Mouse (Mus musculus) midbrain, embryonic 13.5 days (tissue): ENCODE results near the gene Zbtb6. TPM values are rescaled to one million over a fixed set of nuclear protein-coding genes. Genes with fewer than 3 reads are reported as not detected.

Experiments
- ATAC-seq: fragments of 200-750 bp; cut with Nextera tagmentation; 2 replicates; pipeline ENCODE4 v1.8.0; 2017; ENCODE audit warnings: mild to moderate bottlenecking, moderate TSS enrichment, moderate library complexity
- H3K27ac ChIP-seq: fragments of 300-500 bp; sonication (generic); 2 replicates; pipeline ENCODE4 v1.5.1; 2015; ENCODE audit warnings: inconsistent platforms, mild to moderate bottlenecking, moderate library complexity
- H3K27me3 ChIP-seq: fragments of 300-500 bp; sonication (generic); 2 replicates; pipeline ENCODE4 v1.6.1; 2015; ENCODE audit warnings: mild to moderate bottlenecking, inconsistent platforms
- H3K36me3 ChIP-seq: fragments of 300-500 bp; sonication (generic); 2 replicates; pipeline ENCODE4 v1.6.1; 2015; ENCODE audit warnings: mild to moderate bottlenecking, inconsistent platforms
- H3K4me1 ChIP-seq: fragments of 300-500 bp; sonication (generic); replicated peaks from 2 replicates; pipeline ENCODE4 v1.6.1; 2015; ENCODE audit warnings: inconsistent platforms
- H3K4me2 ChIP-seq: fragments of 300-500 bp; sonication (generic); replicated peaks from 2 replicates; pipeline ENCODE4 v1.6.1; 2015; ENCODE audit warnings: moderate library complexity, mild to moderate bottlenecking, inconsistent platforms
- H3K4me3 ChIP-seq: fragments of 300-500 bp; sonication (generic); replicated peaks from 2 replicates; pipeline ENCODE4 v1.5.1; 2015; ENCODE audit warnings: mild to moderate bottlenecking, inconsistent platforms
- H3K9ac ChIP-seq: fragments of 300-500 bp; sonication (generic); replicated peaks from 2 replicates; pipeline ENCODE4 v1.6.1; 2015; ENCODE audit warnings: mild to moderate bottlenecking, inconsistent platforms
- H3K9me3 ChIP-seq: fragments of 300-500 bp; sonication (generic); 2 replicates; pipeline ENCODE4 v1.6.1; 2016; ENCODE audit warnings: mild to moderate bottlenecking, inconsistent platforms
- WGBS: fragments of 180-500 bp; shearing (Covaris S2); methylation state at CpG from one replicate; pipeline ENCODE4 v1.1.7; 2015; 5-methylcytosine and 5-hydroxymethylcytosine counted together
- polyA plus RNA-seq: library from polyadenylated mRNA; unstranded; fragments of >200 nt; fragmentation: Nextera tagmentation; extraction: Ambion mirVana; gene quantifications from 2 replicates; pipeline ENCODE4 v1.2.1, GENCODE M21; 2015

Zbtb6 gene
- polyA plus RNA-seq, 1 experiment from 2014 or later = 15.9 TPM

DNA sequence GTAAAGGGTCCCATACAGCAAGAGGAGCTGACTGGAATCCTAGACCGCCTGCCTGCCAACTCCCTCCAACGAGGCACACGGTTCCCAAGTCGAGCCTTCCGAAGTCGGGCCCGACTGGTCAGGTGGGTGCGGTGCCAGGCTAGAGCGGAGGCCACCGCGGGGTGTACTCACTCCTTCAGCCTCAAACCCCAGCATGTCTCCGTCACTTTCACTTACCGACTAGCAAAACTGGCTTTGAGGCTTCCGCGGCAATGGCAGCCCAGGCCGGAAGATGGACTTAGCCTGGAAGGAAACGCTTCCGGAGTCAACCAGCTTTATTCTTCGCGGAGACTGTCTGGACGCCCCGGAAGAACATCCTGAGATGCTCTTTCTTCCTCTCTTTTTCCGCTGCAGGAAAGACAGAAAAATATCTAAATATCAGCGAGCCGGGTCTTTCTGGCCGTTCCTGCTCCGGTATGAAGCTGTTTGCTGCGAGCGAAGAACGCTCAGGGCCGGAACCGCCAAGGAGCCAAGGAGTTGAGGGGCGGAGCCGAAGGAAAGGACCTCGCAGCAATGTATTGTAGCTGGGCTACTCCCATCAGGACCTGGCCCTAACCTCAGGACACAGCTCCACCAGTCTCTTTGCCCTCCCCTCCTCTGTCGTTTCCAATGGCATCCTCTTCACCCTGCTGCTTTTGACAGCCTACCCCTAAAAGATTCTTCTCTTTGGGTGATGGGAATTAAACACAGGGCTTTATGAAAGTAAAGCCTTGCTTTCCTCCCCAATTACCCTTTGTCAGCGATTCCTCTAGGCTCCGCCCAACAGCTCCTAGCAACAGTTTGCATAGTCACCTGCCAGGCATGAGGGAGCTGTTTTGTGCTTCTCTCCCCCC, 12.1 kb downstream of the Zbtb6 start:
- H3K4me3 ChIP-seq = peak overlapping the region; percentile 91
- peaks cover 23% of the 10 kb centered on the region for H3K4me1 ChIP-seq
- peak overlapping the region; percentile 83 for H3K9ac ChIP-seq
- peak; percentile 97 for ATAC-seq
- H3K36me3 ChIP-seq = peaks cover 23% of the 10 kb centered on the region
- peak overlapping the region; percentile 99 for H3K27ac ChIP-seq
- H3K4me2 ChIP-seq = peak overlapping the region; percentile 92
- no peaks in the 10 kb centered on the region for H3K9me3 ChIP-seq
- no peaks in the 10 kb centered on the region for H3K27me3 ChIP-seq
- under 1% methylated on average over 38 of the region's 38 CpGs for WGBS

- Histone ChIP-seq H3K27ac (no peak overlapping the region), H3K4me2 (no peak overlapping the region), H3K9ac (no peak overlapping the region), H3K36me3 (peaks cover 11% of the 10 kb centered on the region), H3K9me3 (no peaks in the 10 kb centered on the region), H3K4me1 (peaks cover 18% of the 10 kb centered on the region), H3K4me3 (no peak overlapping the region), H3K27me3 (no peaks in the 10 kb centered on the region)
- WGBS = 55% methylated on average over 3 of the region's 3 CpGs
- no peak for ATAC-seq
These were observed 19.3 kb downstream of the Zbtb6 start for GRCm38 (mm10) chr2:37423671-37424070.

DNA sequence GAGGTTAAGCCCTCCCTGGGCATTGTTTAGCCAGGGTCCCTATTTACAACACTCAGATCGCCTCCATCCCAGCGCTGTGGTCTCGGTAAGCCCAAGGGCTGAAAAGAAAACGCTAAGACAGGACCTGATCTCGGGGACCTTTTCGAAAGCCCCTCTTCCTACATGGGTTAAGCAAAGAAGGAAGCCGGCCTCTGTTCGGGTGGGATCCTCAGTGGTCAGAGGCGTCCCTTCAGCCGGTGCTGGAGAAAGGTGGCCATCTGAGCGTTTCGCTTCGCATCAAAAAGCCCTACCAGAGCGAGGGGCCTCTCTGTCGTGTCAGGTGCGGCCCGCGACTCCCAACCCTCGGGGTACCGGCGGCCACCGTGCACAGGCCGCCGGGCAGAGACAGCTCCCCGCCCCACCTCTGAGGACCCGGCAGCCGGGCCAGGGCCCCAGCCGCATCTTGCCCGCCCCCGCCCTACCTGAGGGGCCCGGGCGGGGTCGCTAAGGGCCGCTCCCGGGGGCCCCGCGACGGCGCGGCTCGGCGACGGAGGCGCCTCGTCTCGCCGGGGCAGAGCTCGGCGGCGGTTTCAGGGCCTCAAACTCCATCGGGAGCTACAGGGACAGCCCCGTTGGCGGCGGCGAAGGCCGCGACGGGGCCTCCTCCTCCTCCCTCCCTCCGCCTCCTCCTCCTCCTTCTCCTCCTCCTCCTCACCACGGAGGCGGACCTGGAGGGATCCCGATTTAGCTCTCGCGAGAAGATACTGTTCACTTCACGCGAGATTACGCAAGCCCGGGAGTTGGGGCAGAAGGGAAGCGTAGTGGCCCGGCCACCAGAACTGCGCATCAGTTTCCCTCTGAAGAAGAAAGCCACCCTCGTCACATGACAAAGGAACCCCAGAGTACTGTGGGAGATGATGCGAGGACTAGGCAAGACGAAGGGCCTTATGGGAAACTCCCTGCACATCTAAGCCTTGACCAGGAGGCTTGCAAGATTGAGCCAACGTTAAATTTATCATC, 20.4 kb downstream of the Zbtb6 start, which contains the start of gene Rc3h2:
Gene Rc3h2, minus strand, starts transcription at position 598 of the 999 bp plus-strand sequence.
- Histone ChIP-seq H3K4me3 (peak within 1 kb of the TSS; percentile 86), H3K9ac (peak within 1 kb of the TSS; percentile 96), H3K4me1 (peaks cover 18% of the 10 kb centered on the region), H3K36me3 (peaks cover 4% of the 10 kb centered on the region; the same call in 1 of the 2 replicates), H3K4me2 (peak within 1 kb of the TSS; percentile 71), H3K9me3 (no peaks in the 10 kb centered on the region), H3K27me3 (no peaks in the 10 kb centered on the region), H3K27ac (peak within 1 kb of the TSS; percentile 98)
- peak; percentile 99 for ATAC-seq
- under 1% methylated on average over 66 of the region's 75 CpGs for WGBS

DNA sequence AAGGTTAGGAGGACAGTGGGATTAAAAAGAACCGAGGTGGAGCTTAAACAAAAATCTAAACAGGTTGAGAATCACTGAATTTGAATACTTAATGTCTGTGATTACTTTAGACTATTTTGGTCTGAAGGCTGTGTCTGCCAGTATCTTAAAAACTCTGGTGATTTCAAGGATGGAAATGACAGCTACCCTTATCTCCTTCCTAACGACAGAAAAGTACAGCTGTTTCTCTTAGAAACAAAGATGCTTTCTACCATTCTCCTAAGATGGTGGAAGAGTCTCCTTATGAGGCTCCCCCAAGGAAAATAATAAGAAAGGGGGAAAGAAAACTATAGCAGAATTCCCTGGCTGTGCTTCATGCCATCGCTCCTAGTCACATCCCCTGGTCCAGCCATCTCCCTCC, 21.1 kb downstream of the Zbtb6 start:
- Histone ChIP-seq H3K4me2 (peak overlapping the region; percentile 71), H3K4me1 (peaks cover 18% of the 10 kb centered on the region), H3K27me3 (no peaks in the 10 kb centered on the region), H3K36me3 (peaks cover 3% of the 10 kb centered on the region; the same call in 1 of the 2 replicates), H3K9me3 (no peaks in the 10 kb centered on the region), H3K9ac (peak overlapping the region; percentile 96), H3K27ac (peak overlapping the region; percentile 98), H3K4me3 (peak overlapping the region; percentile 86)
- ATAC-seq = no peak
- 2% methylated on average over 3 of the region's 3 CpGs for WGBS

GRCm38 (mm10) chr2:37395539-37395938, 47.4 kb downstream of the Zbtb6 start:
- 61% methylated on average over 1 of the region's 1 CpGs for WGBS

GRCm38 (mm10) chr2:37382921-37383320, 60.0 kb downstream of the Zbtb6 start:
- ATAC-seq = no peak
- Histone ChIP-seq H3K9ac (no peak overlapping the region), H3K4me1 (no peaks in the 10 kb centered on the region), H3K9me3 (no peaks in the 10 kb centered on the region), H3K27me3 (no peaks in the 10 kb centered on the region), H3K36me3 (peaks cover 36% of the 10 kb centered on the region), H3K27ac (no peak overlapping the region), H3K4me3 (no peak overlapping the region), H3K4me2 (no peak overlapping the region)
- 95% methylated on average over 9 of the region's 9 CpGs for WGBS

More at GRCm38 (mm10) chr2:37395539-37395938, 47.4 kb downstream of the Zbtb6 start:
- Histone ChIP-seq H3K9me3 (no peaks in the 10 kb centered on the region), H3K4me2 (no peak overlapping the region), H3K4me1 (no peaks in the 10 kb centered on the region), H3K36me3 (peaks cover 42% of the 10 kb centered on the region), H3K27ac (no peak overlapping the region), H3K27me3 (no peaks in the 10 kb centered on the region), H3K9ac (no peak overlapping the region), H3K4me3 (no peak overlapping the region)
- ATAC-seq = no peak

DNA sequence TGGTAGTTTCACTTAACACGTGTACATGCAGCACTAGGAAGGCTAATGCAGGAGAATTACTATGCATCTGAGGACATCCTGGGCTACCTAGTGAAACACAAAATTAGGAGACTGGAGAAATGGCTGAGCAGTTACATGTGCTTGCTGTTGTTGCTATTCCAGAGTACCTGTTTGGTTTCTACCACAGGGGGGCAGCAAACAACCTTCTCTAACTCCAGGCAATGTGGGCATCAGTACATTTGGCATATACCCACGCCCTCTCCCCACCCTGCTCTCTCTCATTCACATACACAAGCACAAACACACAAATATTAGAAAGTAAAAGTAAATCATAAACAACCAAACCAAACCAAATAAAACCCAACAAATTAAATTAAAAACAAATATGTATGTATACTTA, 62.8 kb downstream of the Zbtb6 start:
- Histone ChIP-seq H3K4me1 (no peaks in the 10 kb centered on the region), H3K4me3 (no peak overlapping the region), H3K27ac (no peak overlapping the region), H3K4me2 (no peak overlapping the region), H3K9ac (no peak overlapping the region), H3K27me3 (no peaks in the 10 kb centered on the region), H3K9me3 (no peaks in the 10 kb centered on the region), H3K36me3 (peaks cover 46% of the 10 kb centered on the region)
- ATAC-seq = peak; percentile 55; the same call in 1 of the 2 replicates
- WGBS = 59% methylated on average over 2 of the region's 2 CpGs

- no peak overlapping the region for H3K4me3 ChIP-seq
- H3K4me1 ChIP-seq = no peaks in the 10 kb centered on the region
- 100% methylated on average over 1 of the region's 1 CpGs for WGBS
- no peak overlapping the region for H3K27ac ChIP-seq
- no peak overlapping the region for H3K4me2 ChIP-seq
- no peak overlapping the region for H3K9ac ChIP-seq
- no peaks in the 10 kb centered on the region for H3K9me3 ChIP-seq
- no peak for ATAC-seq
- H3K36me3 ChIP-seq = peaks cover 29% of the 10 kb centered on the region
- no peaks in the 10 kb centered on the region for H3K27me3 ChIP-seq
These were observed 67.0 kb downstream of the Zbtb6 start for GRCm38 (mm10) chr2:37376018-37376417.

Other genes starting within 250 kb of the Zbtb6 start
- gene Olfr366, start 231.6 kb downstream of the Zbtb6 start, polyA plus RNA-seq = not detected in 2 replicates
- gene Olfr368, start 116.7 kb downstream of the Zbtb6 start, polyA plus RNA-seq = not detected in 2 replicates
- gene Pdcl, start 83.8 kb downstream of the Zbtb6 start, polyA plus RNA-seq = 73.4 and 84.9 TPM in 2 replicates
- 26.1 and 28.0 TPM in 2 replicates for gene Rc3h2, start 20.3 kb downstream of the Zbtb6 start, polyA plus RNA-seq
- gene Zbtb26, start within 50 bp of the Zbtb6 start, polyA plus RNA-seq = 9.7 and 9.9 TPM in 2 replicates
- 60.2 and 67.7 TPM in 2 replicates for gene Rabgap1, start 108 bp upstream of the Zbtb6 start, polyA plus RNA-seq
- 10.1 and 12.6 TPM in 2 replicates for gene Gpr21, start 73.2 kb upstream of the Zbtb6 start, polyA plus RNA-seq